Comparison of ENCODE assay signal across 20 mouse cellular contexts in the genomic region with DNA sequence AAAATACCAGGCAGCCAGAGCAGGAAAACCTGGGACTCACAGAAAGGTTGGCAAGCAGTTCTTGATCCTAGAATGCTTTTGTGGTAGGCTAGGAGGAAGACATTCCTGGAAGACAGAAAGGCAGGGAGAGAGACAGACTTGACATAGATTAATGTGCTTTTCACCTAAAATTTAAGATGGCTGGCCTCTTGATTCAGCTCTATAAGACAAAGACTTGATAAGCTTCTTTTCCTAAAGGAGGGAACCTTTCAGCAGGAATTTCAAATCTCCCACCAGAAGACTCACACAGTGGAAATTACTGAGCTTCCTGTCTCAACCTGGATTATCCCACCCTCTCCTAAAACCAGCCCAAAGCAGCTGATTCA.
A peak's percentile ranks its signal among the peaks of the same experiment; 100 is the strongest.
DNase-seq lines count a peak whose midpoint lies in the region; ATAC-seq and TF ChIP-seq lines count a peak whose summit lies in the region.
"Had no signal": no experiment of that assay in that cellular context is flagged by ENCODE, and none has a peak within 500 bp of the region (broad histone marks: within the 10 kb centered on the region; RNA-seq: fewer than 3 reads in every experiment).

No protein-coding gene starts in this region.

- peaks cover 8% of the 10 kb centered on the region; the same call in 1 of the 2 replicates for H3K27me3 ChIP-seq in forebrain, embryonic 10.5 days (ENCODE audit: poor library complexity, severe bottlenecking)
- no peaks in the 10 kb centered on the region for H3K27me3 ChIP-seq in forebrain, embryonic 12.5 days
- H3K27me3 ChIP-seq in midbrain, embryonic 10.5 days (ENCODE audit: low read depth, poor library complexity, severe bottlenecking) = no peaks in the 10 kb centered on the region
- H3K27me3 ChIP-seq in midbrain, embryonic 16.5 days (ENCODE audit: control insufficient read depth, insufficient read depth, low read depth, low read length) = no peaks in the 10 kb centered on the region
- no peaks in the 10 kb centered on the region for H3K27me3 ChIP-seq in midbrain, embryonic 15.5 days (replicated peaks)
- H3K27me3 ChIP-seq in liver, postnatal 0 days (ENCODE audit: insufficient read depth, low read length) = no peaks in the 10 kb centered on the region
- H3K27me3 ChIP-seq: forebrain, embryonic 15.5 days; liver, embryonic 13.5 days; lung, embryonic 15.5 days; neural tube, embryonic 12.5 days; stomach, embryonic 15.5 days had no signal

- H3K27ac ChIP-seq in forebrain, embryonic 10.5 days = peak overlapping the region; percentile 46; the same call in 1 of the 2 replicates
- no peak overlapping the region for H3K27ac ChIP-seq in forebrain, embryonic 12.5 days
- peak overlapping the region; percentile 79 for H3K27ac ChIP-seq in midbrain, embryonic 10.5 days (replicated peaks)
- no peak overlapping the region for H3K27ac ChIP-seq in midbrain, embryonic 16.5 days (ENCODE audit: low read length)
- H3K27ac ChIP-seq in midbrain, embryonic 15.5 days = 0 out of 2 replicates have a peak overlapping the region, but pooled peaks have one; percentile 13
- no peak overlapping the region for H3K27ac ChIP-seq in liver, postnatal 0 days (ENCODE audit: low read depth)
- H3K27ac ChIP-seq: forebrain, embryonic 15.5 days; heart, adult 2 months; limb, embryonic 13.5 days; liver, embryonic 13.5 days; lung, embryonic 15.5 days; neural tube, embryonic 12.5 days; stomach, embryonic 15.5 days had no signal

- H3K36me3 ChIP-seq in forebrain, embryonic 10.5 days (replicated peaks) = no peaks in the 10 kb centered on the region
- no peaks in the 10 kb centered on the region for H3K36me3 ChIP-seq in forebrain, embryonic 12.5 days (replicated peaks)
- no peaks in the 10 kb centered on the region for H3K36me3 ChIP-seq in midbrain, embryonic 10.5 days
- H3K36me3 ChIP-seq in midbrain, embryonic 16.5 days (ENCODE audit: control insufficient read depth, insufficient read depth, low read length) = no peaks in the 10 kb centered on the region
- no peaks in the 10 kb centered on the region for H3K36me3 ChIP-seq in midbrain, embryonic 15.5 days (replicated peaks)
- H3K36me3 ChIP-seq in liver, postnatal 0 days (replicated peaks; ENCODE audit: insufficient read depth, low read length) = no peaks in the 10 kb centered on the region
- H3K36me3 ChIP-seq: forebrain, embryonic 15.5 days; limb, embryonic 13.5 days; liver, embryonic 13.5 days; lung, embryonic 15.5 days; neural tube, embryonic 12.5 days; stomach, embryonic 15.5 days had no signal

- no peak for TF ChIP-seq CTCF in liver, postnatal 0 days (IDR thresholded peaks at IDR 0.05; ENCODE audit: low read depth)

- no peak for ATAC-seq in forebrain, embryonic 12.5 days (ENCODE audit: low FRiP score)
- ATAC-seq in midbrain, embryonic 16.5 days = no peak
- no peak for ATAC-seq in midbrain, embryonic 15.5 days (replicated peaks)
- no peak for ATAC-seq in liver, postnatal 0 days
- ATAC-seq: forebrain, embryonic 15.5 days had no signal

- DNase-seq in forebrain, embryonic 10.5 days (ENCODE audit: extremely low spot score, low spot score) = no peak
- DNase-seq in midbrain, embryonic 10.5 days (ENCODE audit: low spot score) = peak; percentile 42
- DNase-seq in right cerebral cortex, postnatal 10 days (ENCODE audit: low spot score in 2 of 2) = no peak
- no peak for DNase-seq in ovary, postnatal 10 days (ENCODE audit: low spot score)
- no peak for DNase-seq in liver, postnatal 0 days
- DNase-seq: cerebellum, adult 2 months; cerebellum, postnatal 36 days; gastrocnemius, postnatal 25 days; liver, embryonic 13.5 days; lung, postnatal 4 days; thymus, adult 18-20 months had no signal

- TF ChIP-seq EP300 in liver, postnatal 0 days (IDR thresholded peaks at IDR 0.05; ENCODE audit: low read depth) = no peak

- peaks cover 16% of the 10 kb centered on the region for H3K4me1 ChIP-seq in forebrain, embryonic 10.5 days
- H3K4me1 ChIP-seq in forebrain, embryonic 12.5 days = no peaks in the 10 kb centered on the region; the same call in 1 of the 2 replicates
- H3K4me1 ChIP-seq in midbrain, embryonic 10.5 days = peaks cover 32% of the 10 kb centered on the region
- H3K4me1 ChIP-seq in midbrain, embryonic 16.5 days (ENCODE audit: control insufficient read depth, insufficient read depth, low read length) = peaks cover 3% of the 10 kb centered on the region; the same call in 1 of the 2 replicates
- H3K4me1 ChIP-seq in midbrain, embryonic 15.5 days = peaks cover 5% of the 10 kb centered on the region
- H3K4me1 ChIP-seq in liver, postnatal 0 days (ENCODE audit: insufficient read depth) = no peaks in the 10 kb centered on the region
- H3K4me1 ChIP-seq: forebrain, embryonic 15.5 days; liver, embryonic 13.5 days; lung, embryonic 15.5 days; stomach, embryonic 15.5 days had no signal

- no peak overlapping the region for H3K4me3 ChIP-seq in forebrain, embryonic 10.5 days
- H3K4me3 ChIP-seq in forebrain, embryonic 12.5 days (replicated peaks) = no peak overlapping the region
- no peak overlapping the region for H3K4me3 ChIP-seq in midbrain, embryonic 10.5 days
- H3K4me3 ChIP-seq in midbrain, embryonic 16.5 days (ENCODE audit: low read depth, low read length) = no peak overlapping the region
- H3K4me3 ChIP-seq in midbrain, embryonic 15.5 days = no peak overlapping the region
- no peak overlapping the region for H3K4me3 ChIP-seq in liver, postnatal 0 days (ENCODE audit: low read depth, low read length)
- H3K4me3 ChIP-seq: forebrain, embryonic 15.5 days; heart, adult 2 months; limb, embryonic 13.5 days; liver, embryonic 13.5 days; lung, embryonic 15.5 days; neural tube, embryonic 12.5 days; stomach, embryonic 15.5 days had no signal

- no peak overlapping the region for H3K9ac ChIP-seq in forebrain, embryonic 12.5 days
- no peak overlapping the region for H3K9ac ChIP-seq in midbrain, embryonic 16.5 days (ENCODE audit: low read depth, low read length)
- no peak overlapping the region for H3K9ac ChIP-seq in midbrain, embryonic 15.5 days
- H3K9ac ChIP-seq in liver, postnatal 0 days (replicated peaks) = no peak overlapping the region
- H3K9ac ChIP-seq: forebrain, embryonic 15.5 days; limb, embryonic 13.5 days; liver, embryonic 13.5 days; lung, embryonic 15.5 days; neural tube, embryonic 12.5 days; stomach, embryonic 15.5 days had no signal

- no peaks in the 10 kb centered on the region for H3K9me3 ChIP-seq in forebrain, embryonic 10.5 days
- no peaks in the 10 kb centered on the region for H3K9me3 ChIP-seq in forebrain, embryonic 12.5 days
- H3K9me3 ChIP-seq in midbrain, embryonic 10.5 days (replicated peaks) = no peaks in the 10 kb centered on the region
- H3K9me3 ChIP-seq in midbrain, embryonic 16.5 days (replicated peaks; ENCODE audit: control insufficient read depth, low read length, poor library complexity, severe bottlenecking) = no peaks in the 10 kb centered on the region
- no peaks in the 10 kb centered on the region for H3K9me3 ChIP-seq in midbrain, embryonic 15.5 days
- H3K9me3 ChIP-seq in liver, postnatal 0 days (ENCODE audit: low read length) = no peaks in the 10 kb centered on the region
- H3K9me3 ChIP-seq: forebrain, embryonic 15.5 days; limb, embryonic 13.5 days; liver, embryonic 13.5 days; lung, embryonic 15.5 days; neural tube, embryonic 12.5 days; stomach, embryonic 15.5 days had no signal

- no peak overlapping the region for H3K4me2 ChIP-seq in forebrain, embryonic 12.5 days
- H3K4me2 ChIP-seq in midbrain, embryonic 16.5 days (ENCODE audit: low read length) = no peak overlapping the region
- no peak overlapping the region for H3K4me2 ChIP-seq in midbrain, embryonic 15.5 days
- H3K4me2 ChIP-seq in liver, postnatal 0 days (ENCODE audit: low read depth, low read length) = no peak overlapping the region
- H3K4me2 ChIP-seq: forebrain, embryonic 15.5 days; limb, embryonic 13.5 days; liver, embryonic 13.5 days; lung, embryonic 15.5 days; neural tube, embryonic 12.5 days; stomach, embryonic 15.5 days had no signal

Comparison
In these comparisons a context has a peak if more than half of its experiments do, and no peak if none do; other contexts are left out.
1. H3K27ac ChIP-seq: peak in forebrain, embryonic 10.5 days (single experiment), midbrain, embryonic 10.5 days (single experiment) and midbrain, embryonic 15.5 days (single experiment); none in forebrain, embryonic 12.5 days (single experiment), midbrain, embryonic 16.5 days (single experiment) and liver, postnatal 0 days (single experiment).